Mouse (Mus musculus) spleen, embryonic (tissue): Measurements from ENCODE around the gene Cdc6.

Experiments
- CTCF ChIA-PET: fragments of 350-600 bp; sonication (Branson Sonifier 250); formaldehyde crosslinking; loops from one replicate; lab custom pipeline; 2022; lab: Charles Lee

Cdc6 gene

GRCm38 (mm10) chr11:98941826-98942550, 34.4 kb downstream of the Cdc6 start:
- CTCF ChIA-PET: interaction anchor here (0.6 to 1.1 kb wide), 3 partner anchors 12 to 22 kb away, joined by 3 read pairs; no protein-coding TSS in a partner anchor

GRCm38 (mm10) chr11:98942555-98942922, 34.9 kb downstream of the Cdc6 start:
- CTCF ChIA-PET: interaction anchor here (1.1 kb wide), 1 partner anchor 21 kb away, joined by 3 read pairs; no protein-coding TSS in a partner anchor

- CTCF ChIA-PET: interaction anchor here (1.5 kb wide), 1 partner anchor 29 kb away, joined by 4 read pairs; no protein-coding TSS in a partner anchor
These were observed 35.5 kb downstream of the Cdc6 start for GRCm38 (mm10) chr11:98942923-98943641.

GRCm38 (mm10) chr11:98943741-98944461, 36.3 kb downstream of the Cdc6 start:
- CTCF ChIA-PET: interaction anchor here (0.9 to 1.5 kb wide), 2 partner anchors 18 to 28 kb away, joined by 3 to 4 read pairs; no protein-coding TSS in a partner anchor

- CTCF ChIA-PET: interaction anchor here (0.5 to 1.8 kb wide), 4 partner anchors 10 to 83 kb away, joined by 3 to 12 read pairs (median 6); no protein-coding TSS in a partner anchor
These were observed 37.5 kb downstream of the Cdc6 start for GRCm38 (mm10) chr11:98944897-98945604.

- CTCF ChIA-PET: interaction anchor here (0.5 to 1.8 kb wide), 4 partner anchors 9 to 83 kb away, joined by 3 to 12 read pairs (median 6); no protein-coding TSS in a partner anchor
These were observed 38.0 kb downstream of the Cdc6 start for GRCm38 (mm10) chr11:98945605-98945977.

GRCm38 (mm10) chr11:98947969-98948569, 40.5 kb downstream of the Cdc6 start:
- CTCF ChIA-PET: interaction anchor here (0.5 to 1.4 kb wide), 5 partner anchors 18 to 347 kb away, joined by 3 to 6 read pairs (median 3); no protein-coding TSS in a partner anchor

- CTCF ChIA-PET: interaction anchor here (1.1 to 1.4 kb wide), 2 partner anchors 12 to 16 kb away, joined by 3 to 5 read pairs; no protein-coding TSS in a partner anchor
These were observed 41.8 kb downstream of the Cdc6 start for GRCm38 (mm10) chr11:98949242-98949957.

- CTCF ChIA-PET: interaction anchor here (0.6 to 1.1 kb wide), 2 partner anchors 11 to 15 kb away, joined by 3 to 4 read pairs; no protein-coding TSS in a partner anchor
These were observed 42.4 kb downstream of the Cdc6 start for GRCm38 (mm10) chr11:98949958-98950460.

GRCm38 (mm10) chr11:98950484-98950883, 42.9 kb downstream of the Cdc6 start:
- CTCF ChIA-PET: interaction anchor here (0.6 kb wide), 1 partner anchor 15 kb away, joined by 4 read pairs; no protein-coding TSS in a partner anchor

- CTCF ChIA-PET: interaction anchor here (0.6 kb wide), 1 partner anchor 44 kb away, joined by 4 read pairs; the partner anchor contains the start of gene Cdc6
These were observed 43.7 kb downstream of the Cdc6 start for GRCm38 (mm10) chr11:98951026-98951906.

GRCm38 (mm10) chr11:98952111-98952510, 44.5 kb downstream of the Cdc6 start:
- CTCF ChIA-PET: interaction anchor here (0.6 kb wide), 3 partner anchors 15 to 53 kb away, joined by 3 to 7 read pairs (median 4); partner anchors contain the start of gene Cdc6

GRCm38 (mm10) chr11:98952736-98953135, 45.1 kb downstream of the Cdc6 start:
- CTCF ChIA-PET: interaction anchor here (0.6 to 0.8 kb wide), 4 partner anchors 16 to 54 kb away, joined by 3 to 12 read pairs (median 7); no protein-coding TSS in a partner anchor

GRCm38 (mm10) chr11:98953361-98953760, 45.8 kb downstream of the Cdc6 start:
- CTCF ChIA-PET: interaction anchor here (0.7 to 2.4 kb wide), 5 partner anchors 8 to 183 kb away, joined by 3 to 12 read pairs (median 7); no protein-coding TSS in a partner anchor

- CTCF ChIA-PET: interaction anchor here (0.6 to 2.4 kb wide), 7 partner anchors 8 to 1920 kb away, joined by 3 to 12 read pairs (median 4); no protein-coding TSS in a partner anchor
These were observed 46.3 kb downstream of the Cdc6 start for GRCm38 (mm10) chr11:98953835-98954320.

- CTCF ChIA-PET: interaction anchor here (0.6 to 2.4 kb wide), 7 partner anchors 9 to 1921 kb away, joined by 3 to 12 read pairs (median 4); no protein-coding TSS in a partner anchor
These were observed 46.8 kb downstream of the Cdc6 start for GRCm38 (mm10) chr11:98954373-98954772.
